Mouse (Mus musculus) adrenal gland, adult 10 weeks (tissue): Measurements from ENCODE around the gene Abhd4. TPM values are rescaled to one million over a fixed set of nuclear protein-coding genes. Genes with fewer than 3 reads are reported as not detected.

Experiments
- polyA plus RNA-seq: library from polyadenylated mRNA; stranded (reverse); fragments of 350-450 nt; fragmentation: Illumina TruSeq; extraction: RNeasy Lipid Tissue Mini Kit (QIAGEN cat#74804); gene quantifications from one replicate; pipeline ENCODE4 v1.2.3, GENCODE M21; 2014; ENCODE audit warnings: low read depth, low replicate concordance

The Abhd4 gene
- 151 TPM for polyA plus RNA-seq

GRCm38 (mm10) chr14:54253741-54254291, at the start of gene Abhd4, which contains the start of gene Dad1:
Gene Abhd4, plus strand, starts transcription at chr14:54254188.
Gene Dad1, minus strand, starts transcription at chr14:54254104.

GRCm38 (mm10) chr14:54284839-54285238, 30.9 kb downstream of the Abhd4 start, which contains the start of gene Olfr49:
Gene Olfr49, minus strand, starts transcription at chr14:54284939.

Other genes starting within 250 kb of the Abhd4 start
- 19.8 TPM for gene Dad1, start 84 bp upstream of the Abhd4 start, polyA plus RNA-seq
- not detected for gene Olfr49, start 30.8 kb downstream of the Abhd4 start, polyA plus RNA-seq
- 15.0 TPM for gene Oxa1l, start 106.6 kb downstream of the Abhd4 start, polyA plus RNA-seq
- gene Slc7a7, start 163.6 kb downstream of the Abhd4 start, polyA plus RNA-seq = 0.41 TPM
- 49.0 TPM for gene Mrpl52, start 172.7 kb downstream of the Abhd4 start, polyA plus RNA-seq
- 31.8 TPM for gene Mmp14, start 177.4 kb downstream of the Abhd4 start, polyA plus RNA-seq
- 8.6 TPM for gene Lrp10, start 209.9 kb downstream of the Abhd4 start, polyA plus RNA-seq
- not detected for gene Rem2, start 221.9 kb downstream of the Abhd4 start, polyA plus RNA-seq